Mouse (Mus musculus): ENCODE results near the gene Tifa.

GRCm38 (mm10) chr3:127874254-127874883 is 84.8 kb downstream of the Tifa start:
- TF ChIP-seq CTCF (IDR thresholded peaks at IDR 0.05; ENCODE audit: borderline replicate concordance, insufficient read depth, low read length) (no peak), POLR2A (IDR thresholded peaks at IDR 0.05; ENCODE audit: low read depth, low read length) (no peak)

All from embryonic fibroblast, embryonic 13.5 days (primary cell).